Mouse (Mus musculus): ENCODE results near the gene Alpk3. TPM values are rescaled to one million over a fixed set of nuclear protein-coding genes. Genes with fewer than 3 reads are reported as not detected.

Gene Alpk3
- total and polyA plus RNA-seq, 3 experiments = under 0.01 to 0.03 TPM; not detected in 1

DNA sequence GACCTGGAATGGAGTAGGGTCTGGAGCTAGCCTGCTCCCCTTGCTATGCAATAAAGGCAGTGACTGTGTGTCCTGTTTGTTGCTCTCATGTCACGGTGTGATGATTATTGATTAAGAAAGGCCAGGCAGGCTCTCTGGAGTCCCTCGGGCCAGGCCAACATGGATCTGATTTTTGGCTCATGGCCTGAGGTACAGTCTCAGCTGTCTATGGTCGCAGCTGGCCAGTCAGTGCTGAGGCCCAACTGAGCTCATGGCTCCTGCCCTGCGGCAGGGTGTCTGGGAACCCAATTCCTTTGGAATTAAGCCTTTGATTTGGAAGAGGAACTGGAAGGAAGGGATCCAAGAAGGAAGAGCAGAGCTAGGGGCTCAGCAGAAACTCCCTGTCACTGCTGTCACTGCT, 48.1 kb downstream of the Alpk3 start:
- no peak for DNase-seq (ENCODE audit: low read depth, low spot score)
- TF ChIP-seq MAFK (IDR thresholded peaks at IDR 0.05; ENCODE audit: borderline replicate concordance, low read depth, low read length) = no peak

DNA sequence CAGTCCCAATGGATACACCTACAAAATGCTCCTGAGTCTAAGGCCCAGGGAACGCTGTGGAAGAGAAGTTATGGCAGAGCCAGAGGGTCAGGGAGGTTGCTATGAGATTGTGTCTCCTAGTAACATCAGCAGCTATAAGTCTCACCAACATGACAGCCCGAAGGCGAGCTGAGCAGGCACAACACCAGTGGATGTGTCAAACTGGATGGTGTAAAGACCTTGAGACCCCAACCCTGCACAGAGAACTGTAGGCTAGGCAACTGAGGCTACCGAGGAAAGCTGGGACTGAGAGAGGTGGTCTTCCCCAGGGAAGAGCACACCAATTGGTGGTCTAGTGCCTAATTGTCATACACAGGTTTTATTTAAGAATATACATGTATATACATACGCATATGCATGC, 50.8 kb downstream of the Alpk3 start:
- H3K9me3 ChIP-seq (replicated peaks; ENCODE audit: insufficient read depth, low read length) = no peaks in the 10 kb centered on the region
- H3K9ac ChIP-seq (ENCODE audit: control insufficient read depth, low read depth, low read length, poor library complexity, severe bottlenecking) = no peak overlapping the region
- no peaks in the 10 kb centered on the region for H3K4me1 ChIP-seq (ENCODE audit: control insufficient read depth in 1 of 2, insufficient read depth in 2 of 2, low read length in 2 of 2)
- no peak for DNase-seq (ENCODE audit: low read depth, low spot score)
- H3K27me3 ChIP-seq (ENCODE audit: control insufficient read depth in 1 of 2, insufficient read depth in 2 of 2, low read length in 2 of 2) = peaks cover 5 to 7% of the 10 kb centered on the region in 2 experiments; a peak in 3 of 4 replicates
- no peak overlapping the region for H3K27ac ChIP-seq (ENCODE audit: control insufficient read depth, low read depth, low read length)
- no peaks in the 10 kb centered on the region for H3K36me3 ChIP-seq (ENCODE audit: control insufficient read depth in 1 of 2, insufficient read depth in 2 of 2, low read length in 2 of 2)
- no peak overlapping the region for H3K4me3 ChIP-seq (ENCODE audit: control insufficient read depth in 1 of 2, insufficient read depth in 1 of 2, low read depth in 2 of 2, low read length in 2 of 2)
- TF ChIP-seq RCOR1 (IDR thresholded peaks at IDR 0.05; ENCODE audit: low read depth, low read length) (no peak), CHD2 (IDR thresholded peaks at IDR 0.05; ENCODE audit: low read length) (no peak), ETS1 (IDR thresholded peaks at IDR 0.05; ENCODE audit: low read depth, low read length) (no peak), UBTF (IDR thresholded peaks at IDR 0.05; ENCODE audit: borderline replicate concordance, insufficient read depth, low read depth, low read length) (no peak), USF1 (IDR thresholded peaks at IDR 0.05; ENCODE audit: low read depth, low read length) (no peak), GABPA (IDR thresholded peaks at IDR 0.05; ENCODE audit: low read depth, low read length) (no peak), TAL1 (IDR thresholded peaks at IDR 0.05; ENCODE audit: low read length) (no peak), CTCF (IDR thresholded peaks at IDR 0.05 in 2 of 3, conservative IDR thresholded peaks at IDR 0.05 in 1 of 3; ENCODE audit: control insufficient read depth in 1 of 3, insufficient read depth in 1 of 3, low read depth in 2 of 3, low read length in 3 of 3, poor library complexity in 1 of 3, severe bottlenecking in 1 of 3) (no peak), MYB (IDR thresholded peaks at IDR 0.05; ENCODE audit: low read depth, low read length) (no peak)
- H3K79me2 ChIP-seq (ENCODE audit: control insufficient read depth, insufficient read depth, low read length, poor library complexity) = no peaks in the 10 kb centered on the region

More for the DNA sequence above, 48.1 kb downstream of the Alpk3 start:
- Histone ChIP-seq H3K27ac (ENCODE audit: control insufficient read depth, low read depth, low read length) (no peak overlapping the region), H3K27me3 (ENCODE audit: control insufficient read depth in 1 of 2, insufficient read depth in 2 of 2, low read length in 2 of 2) (peaks cover 0 to 5% of the 10 kb centered on the region in 2 experiments; a peak in 2 of 4 replicates), H3K36me3 (ENCODE audit: control insufficient read depth in 1 of 2, insufficient read depth in 2 of 2, low read length in 2 of 2) (no peaks in the 10 kb centered on the region), H3K9ac (ENCODE audit: control insufficient read depth, low read depth, low read length, poor library complexity, severe bottlenecking) (no peak overlapping the region), H3K4me1 (ENCODE audit: control insufficient read depth in 1 of 2, insufficient read depth in 2 of 2, low read length in 2 of 2) (no peaks in the 10 kb centered on the region), H3K9me3 (replicated peaks; ENCODE audit: insufficient read depth, low read length) (no peaks in the 10 kb centered on the region), H3K79me2 (ENCODE audit: control insufficient read depth, insufficient read depth, low read length, poor library complexity) (no peaks in the 10 kb centered on the region), H3K4me3 (ENCODE audit: control insufficient read depth in 1 of 2, insufficient read depth in 1 of 2, low read depth in 2 of 2, low read length in 2 of 2) (no peak overlapping the region)

- no peak for DNase-seq (ENCODE audit: low read depth, low spot score)
- Histone ChIP-seq H3K79me2 (ENCODE audit: control insufficient read depth, insufficient read depth, low read length, poor library complexity) (no peaks in the 10 kb centered on the region), H3K27me3 (ENCODE audit: control insufficient read depth in 1 of 2, insufficient read depth in 2 of 2, low read length in 2 of 2) (peaks cover 7 to 9% of the 10 kb centered on the region in 2 experiments), H3K4me3 (ENCODE audit: control insufficient read depth in 1 of 2, insufficient read depth in 1 of 2, low read depth in 2 of 2, low read length in 2 of 2) (no peak overlapping the region), H3K9ac (ENCODE audit: control insufficient read depth, low read depth, low read length, poor library complexity, severe bottlenecking) (no peak overlapping the region), H3K4me1 (ENCODE audit: control insufficient read depth in 1 of 2, insufficient read depth in 2 of 2, low read length in 2 of 2) (no peaks in the 10 kb centered on the region), H3K9me3 (replicated peaks; ENCODE audit: insufficient read depth, low read length) (no peaks in the 10 kb centered on the region), H3K27ac (ENCODE audit: control insufficient read depth, low read depth, low read length) (no peak overlapping the region), H3K36me3 (ENCODE audit: control insufficient read depth in 1 of 2, insufficient read depth in 2 of 2, low read length in 2 of 2) (no peaks in the 10 kb centered on the region)
- TF ChIP-seq GABPA (IDR thresholded peaks at IDR 0.05; ENCODE audit: low read depth, low read length) = no peak
- TF ChIP-seq NELFE (IDR thresholded peaks at IDR 0.05; ENCODE audit: low read depth, low read length) = no peak
- no peak for TF ChIP-seq RCOR1 (IDR thresholded peaks at IDR 0.05; ENCODE audit: low read depth, low read length)
- no peak for TF ChIP-seq ZKSCAN1 (IDR thresholded peaks at IDR 0.05; ENCODE audit: low read depth, low read length)
- TF ChIP-seq SIN3A (IDR thresholded peaks at IDR 0.05; ENCODE audit: low read length) = no peak
- TF ChIP-seq MEF2A (IDR thresholded peaks at IDR 0.05; ENCODE audit: extremely low read depth, insufficient replicate concordance, low read depth, low read length, poor library complexity, severe bottlenecking) = no peak
- no peak for TF ChIP-seq MXI1 (IDR thresholded peaks at IDR 0.05; ENCODE audit: low read depth, low read length)
- no peak for TF ChIP-seq BHLHE40 (IDR thresholded peaks at IDR 0.05; ENCODE audit: borderline replicate concordance, low read depth, low read length)
- no peak for TF ChIP-seq CHD2 (IDR thresholded peaks at IDR 0.05; ENCODE audit: low read length)
- no peak for TF ChIP-seq E2F4 (IDR thresholded peaks at IDR 0.05; ENCODE audit: borderline replicate concordance, low read depth, low read length)
- TF ChIP-seq KAT2A (conservative IDR thresholded peaks at IDR 0.05; ENCODE audit: low read depth, low read length) = no peak
- no peak for TF ChIP-seq MAZ (IDR thresholded peaks at IDR 0.05; ENCODE audit: low read depth, low read length)
- TF ChIP-seq USF2 (IDR thresholded peaks at IDR 0.05; ENCODE audit: borderline replicate concordance in 1 of 2, insufficient read depth in 1 of 2, low read depth in 1 of 2, low read length in 2 of 2) = no peak
- no peak for TF ChIP-seq RAD21 (IDR thresholded peaks at IDR 0.05; ENCODE audit: low read depth, low read length)
- TF ChIP-seq ETS1 (IDR thresholded peaks at IDR 0.05; ENCODE audit: low read depth, low read length) = no peak
- no peak for TF ChIP-seq EP300 (IDR thresholded peaks at IDR 0.05; ENCODE audit: low read depth in 1 of 2, low read length in 2 of 2)
Observed at GRCm38 (mm10) chr7:81109717-81110651, 52.6 kb downstream of the Alpk3 start.

Measured in MEL (cell line).